Mouse (Mus musculus): ENCODE measurements around the gene Rnaset2b. TPM values are rescaled to one million over a fixed set of nuclear protein-coding genes. Genes with fewer than 3 reads are reported as not detected.

Rnaset2b gene
- total RNA-seq, 2 experiments from 2014 or later, result 419 to 423 TPM

Other genes with a start within 250 kb of the Rnaset2b start
- 10 to 100 TPM; 23.7 to 60.5 TPM for gene Ezr, start 187.8 kb upstream of the Rnaset2b start, total RNA-seq (2021)
- gene Rsph3b, start 22.0 kb upstream of the Rnaset2b start, total RNA-seq (2021), result 10 to 100 TPM; 38.7 to 41.4 TPM
- 10 to 100 TPM; 23.2 to 24.2 TPM for gene Tagap1, start 9.5 kb upstream of the Rnaset2b start, total RNA-seq (2021)
- gene Gm49721, start 8.3 kb downstream of the Rnaset2b start, total RNA-seq (2021), result under 1 TPM; 0.37 to 0.45 TPM
- gene Gm1604a, start 54.9 kb downstream of the Rnaset2b start, total RNA-seq (2021), result not detected
- 10 to 100 TPM; 18.7 to 22.6 TPM for gene Rps6ka2, start 199.5 kb downstream of the Rnaset2b start, total RNA-seq (2021)